Mouse (Mus musculus): ENCODE results near the gene Gm45623.

Gm45623 gene

DNA sequence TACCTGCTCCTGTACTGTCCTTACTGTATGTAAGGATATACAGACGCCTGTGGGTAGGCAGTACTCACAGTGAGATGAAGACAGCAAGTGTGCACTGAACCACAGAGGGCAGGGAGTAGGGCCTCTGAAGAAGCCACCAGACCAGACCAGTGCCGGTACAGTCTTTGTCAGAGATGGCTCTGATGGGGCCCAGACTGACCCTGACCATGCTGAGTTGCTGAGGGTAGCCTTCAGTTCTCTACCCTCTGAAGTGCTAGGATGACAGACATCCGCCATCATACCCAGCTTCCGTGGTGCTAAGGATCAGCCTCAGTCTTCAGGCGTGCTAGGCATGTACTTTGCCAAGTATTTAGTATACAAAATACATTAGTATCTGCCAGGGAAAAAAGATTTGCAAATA, 14.1 kb downstream of the Gm45623 start:
- H3K36me3 ChIP-seq (ENCODE audit: control insufficient read depth, insufficient read depth, low read length, poor library complexity, severe bottlenecking), result peaks cover 8% of the 10 kb centered on the region; the same call in 1 of the 2 replicates
- DNase-seq (ENCODE audit: low read depth, low spot score), result no peak
- no peaks in the 10 kb centered on the region for H3K27me3 ChIP-seq (ENCODE audit: control insufficient read depth, insufficient read depth, low read length, poor library complexity, severe bottlenecking)

DNA sequence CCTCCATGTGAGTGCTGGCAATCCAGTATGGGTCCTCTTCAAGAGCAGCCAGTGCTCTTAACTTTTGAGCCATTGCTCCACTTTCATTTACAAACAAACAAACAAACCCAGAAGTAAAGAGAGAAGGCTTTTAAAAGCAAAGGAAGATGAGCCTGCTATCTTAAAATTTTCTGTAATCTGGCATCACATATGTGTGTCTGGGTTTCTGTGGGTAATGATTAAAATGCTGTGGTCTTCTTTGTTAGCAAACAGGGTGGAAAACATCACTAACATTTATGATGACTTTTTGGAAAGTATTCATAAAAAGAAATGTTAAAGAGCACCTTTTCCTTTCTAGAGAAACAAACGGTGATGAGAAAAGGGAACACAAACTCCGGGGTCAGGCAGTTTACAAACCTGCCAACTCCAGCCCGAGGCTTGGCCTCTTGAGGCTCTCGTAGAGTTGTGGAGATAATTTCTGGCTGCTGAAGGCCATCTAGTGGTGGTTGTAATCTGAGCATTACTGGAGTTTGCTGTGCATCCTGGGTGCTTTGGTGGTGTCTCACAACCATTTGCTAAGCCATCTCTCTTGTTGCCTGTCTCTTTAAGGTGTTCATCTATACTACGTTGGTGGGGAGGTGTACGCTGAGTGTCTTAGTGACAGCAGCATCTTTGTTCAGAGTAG, 18.3 kb downstream of the Gm45623 start:
- DNase-seq (ENCODE audit: low read depth, low spot score), result peak; percentile 27
- Histone ChIP-seq H3K27me3 (ENCODE audit: control insufficient read depth, insufficient read depth, low read length, poor library complexity, severe bottlenecking) (no peaks in the 10 kb centered on the region), H3K36me3 (ENCODE audit: control insufficient read depth, insufficient read depth, low read length, poor library complexity, severe bottlenecking) (peaks cover 9% of the 10 kb centered on the region; the same call in 1 of the 2 replicates)

DNA sequence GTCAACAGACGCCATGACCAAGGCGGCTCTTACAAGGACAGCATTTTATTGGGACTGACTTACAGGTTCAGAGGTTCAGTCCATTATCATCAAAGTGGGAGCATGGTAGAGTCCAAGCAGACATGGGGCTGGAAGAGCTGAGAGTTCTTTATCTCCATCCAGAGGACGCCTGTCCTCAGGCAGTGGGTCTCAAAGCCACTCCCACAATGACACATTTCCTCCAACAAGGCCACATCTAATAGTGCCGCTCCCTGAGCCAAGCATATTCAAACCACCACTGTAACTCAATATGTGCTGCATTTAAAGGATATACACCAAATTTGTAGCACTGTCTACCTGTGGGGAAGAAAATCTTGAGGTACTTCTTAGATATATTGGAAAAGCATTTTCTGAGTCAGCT, 19.0 kb downstream of the Gm45623 start:
- Histone ChIP-seq H3K27me3 (ENCODE audit: control insufficient read depth, insufficient read depth, low read length, poor library complexity, severe bottlenecking) (no peaks in the 10 kb centered on the region), H3K36me3 (ENCODE audit: control insufficient read depth, insufficient read depth, low read length, poor library complexity, severe bottlenecking) (peaks cover 9% of the 10 kb centered on the region; the same call in 1 of the 2 replicates)
- no peak for DNase-seq (ENCODE audit: low read depth, low spot score)

DNA sequence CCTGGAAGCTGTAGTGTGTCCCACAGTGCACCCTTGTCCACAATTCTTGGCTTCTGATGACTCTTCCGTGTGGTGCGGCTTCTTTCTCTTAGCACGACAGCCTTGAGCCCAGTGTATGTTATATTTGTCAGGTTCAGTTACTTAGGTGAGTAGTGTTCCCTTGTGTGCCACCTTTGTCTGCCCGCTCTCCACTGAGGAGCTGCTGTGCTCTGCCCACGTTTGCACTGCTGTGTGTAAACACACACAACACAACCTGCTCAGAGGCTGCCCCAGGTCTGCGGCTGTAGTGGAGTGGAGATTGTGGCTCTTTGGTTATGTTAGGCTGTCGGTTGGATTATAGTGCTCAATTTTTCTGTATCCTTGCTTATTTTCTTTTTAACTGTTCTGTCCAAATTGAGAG, 24.6 kb downstream of the Gm45623 start:
- Histone ChIP-seq H3K36me3 (ENCODE audit: control insufficient read depth, insufficient read depth, low read length, poor library complexity, severe bottlenecking) (peaks cover 6% of the 10 kb centered on the region; the same call in 1 of the 2 replicates), H3K27me3 (ENCODE audit: control insufficient read depth, insufficient read depth, low read length, poor library complexity, severe bottlenecking) (no peaks in the 10 kb centered on the region)
- no peak for DNase-seq (ENCODE audit: low read depth, low spot score)

DNA sequence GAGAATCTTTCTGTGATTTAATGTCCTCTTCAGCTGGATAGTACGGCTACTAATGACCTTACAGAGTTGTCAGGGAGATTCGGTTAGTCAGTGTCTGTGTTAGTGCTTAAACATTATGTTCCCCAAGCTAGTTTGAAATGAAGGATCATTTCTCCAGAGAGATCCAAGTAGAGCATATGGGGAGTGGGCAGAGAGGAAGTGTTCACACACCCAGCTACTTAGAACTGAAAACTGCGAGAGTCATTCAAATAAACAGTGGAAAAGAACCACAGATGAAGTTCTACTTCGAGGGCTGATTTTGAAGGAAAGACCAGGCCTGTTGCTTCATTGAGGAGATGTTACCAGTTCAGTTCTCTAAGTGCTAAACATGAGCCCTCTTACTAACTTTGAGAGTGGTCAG, 27.1 kb downstream of the Gm45623 start:
- Histone ChIP-seq H3K36me3 (ENCODE audit: control insufficient read depth, insufficient read depth, low read length, poor library complexity, severe bottlenecking) (peaks cover 4% of the 10 kb centered on the region; the same call in 1 of the 2 replicates), H3K27me3 (ENCODE audit: control insufficient read depth, insufficient read depth, low read length, poor library complexity, severe bottlenecking) (no peaks in the 10 kb centered on the region)
- no peak for DNase-seq (ENCODE audit: low read depth, low spot score)

DNA sequence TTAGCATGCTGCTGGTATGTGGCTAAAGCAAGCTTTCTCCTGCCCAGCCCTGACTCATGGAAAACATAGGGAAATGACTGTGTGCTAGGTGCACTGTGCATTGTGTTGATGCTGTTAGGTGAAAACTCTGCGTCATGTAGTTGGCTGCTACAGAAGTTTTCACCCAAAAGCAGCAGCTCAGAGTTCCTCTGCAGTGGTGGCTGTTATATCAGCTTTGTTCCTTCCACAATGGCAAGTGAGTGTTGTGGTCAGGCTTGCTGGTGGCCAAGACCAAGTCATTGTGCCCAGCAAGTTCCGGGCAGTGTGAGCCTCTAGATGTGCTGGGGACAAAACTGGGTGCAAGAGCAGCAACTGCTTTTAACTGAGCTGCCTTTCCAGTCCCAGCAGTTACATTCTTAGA, 41.4 kb downstream of the Gm45623 start:
- Histone ChIP-seq H3K27me3 (ENCODE audit: control insufficient read depth, insufficient read depth, low read length, poor library complexity, severe bottlenecking) (no peaks in the 10 kb centered on the region), H3K36me3 (ENCODE audit: control insufficient read depth, insufficient read depth, low read length, poor library complexity, severe bottlenecking) (no peaks in the 10 kb centered on the region)
- no peak for DNase-seq (ENCODE audit: low read depth, low spot score)

DNA sequence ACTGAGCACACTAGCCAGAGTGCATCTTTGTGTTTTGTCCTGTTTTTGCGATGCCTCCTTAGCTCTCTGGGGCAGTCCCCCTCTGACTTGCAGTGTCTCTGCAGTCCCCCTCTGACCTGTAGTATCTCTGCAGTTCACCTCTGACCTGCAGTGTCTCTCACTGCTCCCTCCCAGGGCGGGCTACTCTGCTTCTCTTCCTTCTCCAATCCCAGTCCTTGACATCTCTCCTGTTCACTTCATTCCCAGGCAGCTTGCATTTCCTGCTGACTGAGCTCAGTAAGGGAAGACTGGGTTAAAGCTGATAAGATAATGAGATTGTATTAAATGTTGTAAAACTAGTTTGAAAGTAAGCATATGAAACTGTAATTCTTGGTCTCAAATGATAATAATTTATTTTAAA, 43.0 kb downstream of the Gm45623 start:
- no peak for DNase-seq (ENCODE audit: low read depth, low spot score)
- Histone ChIP-seq H3K36me3 (ENCODE audit: control insufficient read depth, insufficient read depth, low read length, poor library complexity, severe bottlenecking) (no peaks in the 10 kb centered on the region), H3K27me3 (ENCODE audit: control insufficient read depth, insufficient read depth, low read length, poor library complexity, severe bottlenecking) (no peaks in the 10 kb centered on the region)

DNA sequence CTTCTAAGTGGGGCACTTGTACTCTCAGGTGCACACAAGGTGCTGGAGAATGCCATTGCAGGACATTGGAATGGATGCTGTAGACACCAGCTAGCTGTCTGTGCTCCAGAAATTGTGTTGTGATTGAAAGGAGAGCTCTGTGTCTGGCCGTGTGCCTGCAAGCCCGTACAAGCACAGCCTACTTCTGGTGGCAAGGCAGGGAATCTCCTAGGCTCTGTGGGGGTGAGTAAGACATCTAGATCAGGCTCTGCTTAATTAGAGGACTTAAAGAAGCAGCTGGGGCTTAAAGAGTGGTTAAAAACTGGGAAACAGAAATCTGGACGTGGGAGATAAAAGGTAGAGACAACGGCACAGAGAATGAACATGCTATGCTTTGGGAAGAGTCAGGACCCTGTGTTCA, 46.0 kb downstream of the Gm45623 start:
- DNase-seq (ENCODE audit: low read depth, low spot score), result no peak
- Histone ChIP-seq H3K27me3 (ENCODE audit: control insufficient read depth, insufficient read depth, low read length, poor library complexity, severe bottlenecking) (no peaks in the 10 kb centered on the region), H3K36me3 (ENCODE audit: control insufficient read depth, insufficient read depth, low read length, poor library complexity, severe bottlenecking) (no peaks in the 10 kb centered on the region)

DNA sequence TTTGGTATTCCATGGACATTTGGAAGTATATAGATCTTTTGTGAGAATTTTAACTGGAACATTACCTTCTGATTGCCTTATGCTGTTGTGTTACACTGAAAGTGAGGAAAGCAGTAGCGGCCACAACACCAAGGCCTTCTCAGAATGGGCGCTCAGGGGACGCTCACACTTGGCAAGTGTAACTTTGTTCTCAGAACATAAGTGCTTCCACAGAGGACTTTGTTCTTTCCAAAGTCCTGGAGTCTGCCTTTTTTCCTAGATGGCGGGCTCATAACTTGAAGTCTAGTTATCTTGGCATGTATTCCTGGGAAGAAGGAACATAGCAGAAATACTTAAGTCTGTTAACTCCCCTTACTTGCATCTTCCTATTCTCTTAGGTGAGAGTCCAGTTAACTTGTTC, 46.5 kb downstream of the Gm45623 start:
- Histone ChIP-seq H3K36me3 (ENCODE audit: control insufficient read depth, insufficient read depth, low read length, poor library complexity, severe bottlenecking) (no peaks in the 10 kb centered on the region), H3K27me3 (ENCODE audit: control insufficient read depth, insufficient read depth, low read length, poor library complexity, severe bottlenecking) (no peaks in the 10 kb centered on the region)
- DNase-seq (ENCODE audit: low read depth, low spot score), result no peak

DNA sequence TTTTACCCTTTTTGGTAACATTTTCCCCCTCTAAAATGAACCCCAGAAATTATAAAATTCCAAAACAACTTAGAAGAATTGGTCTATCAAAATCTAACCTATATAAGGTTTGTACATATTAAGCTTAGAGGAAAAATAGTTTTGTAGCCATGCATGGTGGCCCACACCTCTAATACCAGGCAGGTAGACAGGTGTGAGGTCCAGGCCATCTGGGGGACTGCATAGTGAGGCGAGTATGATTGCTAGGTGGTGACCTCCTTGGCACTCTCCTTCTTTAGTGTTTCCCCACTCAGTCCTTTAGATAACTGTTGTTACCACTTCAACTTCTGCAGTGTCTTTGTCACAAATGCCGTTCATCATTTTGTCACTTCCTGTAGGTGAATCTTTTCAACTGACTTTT, 49.0 kb downstream of the Gm45623 start:
- H3K27me3 ChIP-seq (ENCODE audit: control insufficient read depth, insufficient read depth, low read length, poor library complexity, severe bottlenecking), result no peaks in the 10 kb centered on the region
- no peaks in the 10 kb centered on the region for H3K36me3 ChIP-seq (ENCODE audit: control insufficient read depth, insufficient read depth, low read length, poor library complexity, severe bottlenecking)
- peak; percentile 22 for DNase-seq (ENCODE audit: low read depth, low spot score)

DNA sequence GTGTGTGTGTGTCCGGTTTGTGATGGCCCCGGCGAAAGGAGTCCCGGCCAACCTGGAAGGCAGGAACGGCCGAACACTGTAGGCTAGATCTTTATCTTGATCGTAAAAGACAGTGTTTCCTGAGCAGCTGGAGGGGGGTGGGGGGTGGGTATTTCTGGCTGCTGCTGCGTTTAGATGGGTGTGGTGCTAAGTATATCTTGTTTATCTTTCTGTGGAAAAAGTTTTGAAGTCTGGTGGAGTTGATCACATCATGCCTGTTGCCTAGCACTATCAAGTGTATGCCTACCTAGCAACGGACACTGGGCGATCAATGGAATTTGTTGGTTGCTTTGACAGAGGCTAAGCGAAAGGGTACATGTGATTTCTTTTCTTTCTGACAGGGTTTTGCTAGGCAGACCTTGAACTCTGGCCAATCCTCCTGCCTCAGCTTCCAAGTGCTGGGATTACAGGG, 49.7 kb downstream of the Gm45623 start:
- Histone ChIP-seq H3K36me3 (ENCODE audit: control insufficient read depth, insufficient read depth, low read length, poor library complexity, severe bottlenecking) (no peaks in the 10 kb centered on the region), H3K27me3 (ENCODE audit: control insufficient read depth, insufficient read depth, low read length, poor library complexity, severe bottlenecking) (no peaks in the 10 kb centered on the region)
- DNase-seq (ENCODE audit: low read depth, low spot score), result peak; percentile 69

DNA sequence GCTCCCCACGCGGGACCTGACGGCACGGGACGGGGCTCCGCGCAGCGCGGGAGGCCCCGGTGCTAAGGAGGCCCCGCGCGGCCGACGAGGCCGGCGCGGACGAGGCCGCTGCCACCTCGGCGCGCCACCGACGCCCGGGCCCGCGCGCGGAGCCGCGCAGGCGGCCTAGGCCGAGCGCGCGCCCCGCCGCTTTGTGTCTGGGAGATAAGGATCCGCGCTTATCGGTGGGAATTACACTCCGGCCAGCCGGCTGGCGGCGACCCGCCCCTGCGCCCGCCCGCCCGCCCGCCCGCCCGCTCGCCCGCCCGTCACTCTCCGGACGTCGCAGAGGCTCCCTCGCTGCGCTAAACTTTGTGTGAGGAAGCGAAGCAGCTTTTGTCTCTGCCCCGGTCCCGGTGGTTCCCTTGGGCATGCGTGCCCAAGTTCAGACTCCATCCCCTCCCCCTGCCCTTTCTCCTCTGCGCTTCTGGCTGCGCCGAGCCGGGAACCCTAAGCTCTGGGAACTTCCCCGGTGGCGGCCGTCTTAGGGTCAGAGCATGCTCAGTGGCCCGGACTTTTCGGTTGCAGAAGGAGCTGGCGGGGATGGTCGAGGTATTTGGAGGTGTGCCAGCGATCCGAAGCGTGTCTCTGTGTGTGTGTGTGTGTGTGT, 50.3 kb downstream of the Gm45623 start:
- peak; percentile 67 for DNase-seq (ENCODE audit: low read depth, low spot score)
- H3K36me3 ChIP-seq (ENCODE audit: control insufficient read depth, insufficient read depth, low read length, poor library complexity, severe bottlenecking), result no peaks in the 10 kb centered on the region
- H3K27me3 ChIP-seq (ENCODE audit: control insufficient read depth, insufficient read depth, low read length, poor library complexity, severe bottlenecking), result no peaks in the 10 kb centered on the region

DNA sequence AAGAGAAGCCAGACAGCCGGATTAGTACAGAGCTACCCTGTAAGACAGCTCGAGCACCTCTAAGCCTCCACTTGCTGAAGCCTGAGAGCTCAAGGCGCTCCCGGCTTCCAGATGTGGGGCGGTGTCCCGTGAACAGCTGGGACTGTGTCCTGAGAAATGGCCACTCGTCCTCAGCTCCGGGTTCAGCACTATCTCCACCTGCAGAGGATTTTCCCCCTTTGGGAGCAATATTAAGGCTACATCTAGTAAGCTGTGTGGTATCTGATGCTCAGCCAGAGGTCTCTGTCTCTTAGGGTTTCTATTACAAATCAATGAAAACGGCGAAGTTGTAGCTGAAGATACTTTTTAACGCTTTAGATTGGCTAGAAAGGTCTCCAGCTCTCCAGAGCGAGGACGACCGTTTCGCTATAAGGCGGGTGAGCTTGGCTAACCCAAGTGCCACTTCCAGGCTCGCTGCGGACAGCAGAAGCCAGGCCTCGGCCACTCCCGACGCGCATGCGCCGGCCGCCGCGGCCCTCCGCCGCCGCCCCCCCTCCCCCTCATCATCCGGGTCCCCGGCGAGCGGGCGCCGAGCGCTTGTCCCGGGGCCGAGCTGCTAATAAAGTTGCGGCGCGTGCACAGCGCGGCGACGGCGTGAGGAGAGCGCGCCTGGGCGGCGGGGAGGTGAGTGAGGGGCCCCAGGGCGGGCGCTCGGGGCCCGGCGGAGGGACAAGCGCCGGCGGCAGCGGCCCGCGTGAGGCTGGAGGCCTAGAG, 51.0 kb downstream of the Gm45623 start, which contains the start of gene Smad5:
Gene Smad5, plus strand, starts transcription at position 542 of the 753 bp plus-strand sequence.
- Histone ChIP-seq H3K36me3 (ENCODE audit: control insufficient read depth, insufficient read depth, low read length, poor library complexity, severe bottlenecking) (no peaks in the 10 kb centered on the region), H3K27me3 (ENCODE audit: control insufficient read depth, insufficient read depth, low read length, poor library complexity, severe bottlenecking) (no peaks in the 10 kb centered on the region)
- peak; percentile 88 for DNase-seq (ENCODE audit: low read depth, low spot score)
